Mouse (Mus musculus): Measurements from ENCODE around the gene Hk2. TPM values are rescaled to one million over a fixed set of nuclear protein-coding genes. Genes with fewer than 3 reads are reported as not detected.

The Hk2 gene
- total RNA-seq, 2 experiments from 2014 or later, result 88.2 to 125 TPM

DNA sequence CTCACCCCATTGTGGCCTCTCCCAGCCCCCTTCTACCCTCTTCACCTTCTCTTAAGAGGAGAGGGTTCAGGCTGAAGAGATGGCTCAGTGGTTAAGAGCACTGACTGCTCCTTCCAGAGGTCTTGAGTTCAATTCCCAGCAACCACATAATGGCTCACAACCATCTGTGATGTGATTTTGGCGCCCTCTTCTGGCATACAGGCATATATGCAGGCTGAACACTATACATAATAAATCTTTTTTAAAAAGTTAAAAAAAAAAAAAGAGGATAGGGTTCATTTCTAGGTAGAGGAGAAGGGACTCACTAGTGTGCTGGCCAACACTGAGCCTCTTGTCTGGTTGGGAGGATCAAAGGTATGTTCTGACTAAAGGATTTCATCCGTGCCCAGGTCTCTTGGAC, 24.2 kb downstream of the Hk2 start:
- DNase-seq, result no peak
- intact Hi-C loops (cut with DNase I; ENCODE audit: low total_unique reads), result no loop called here

DNA sequence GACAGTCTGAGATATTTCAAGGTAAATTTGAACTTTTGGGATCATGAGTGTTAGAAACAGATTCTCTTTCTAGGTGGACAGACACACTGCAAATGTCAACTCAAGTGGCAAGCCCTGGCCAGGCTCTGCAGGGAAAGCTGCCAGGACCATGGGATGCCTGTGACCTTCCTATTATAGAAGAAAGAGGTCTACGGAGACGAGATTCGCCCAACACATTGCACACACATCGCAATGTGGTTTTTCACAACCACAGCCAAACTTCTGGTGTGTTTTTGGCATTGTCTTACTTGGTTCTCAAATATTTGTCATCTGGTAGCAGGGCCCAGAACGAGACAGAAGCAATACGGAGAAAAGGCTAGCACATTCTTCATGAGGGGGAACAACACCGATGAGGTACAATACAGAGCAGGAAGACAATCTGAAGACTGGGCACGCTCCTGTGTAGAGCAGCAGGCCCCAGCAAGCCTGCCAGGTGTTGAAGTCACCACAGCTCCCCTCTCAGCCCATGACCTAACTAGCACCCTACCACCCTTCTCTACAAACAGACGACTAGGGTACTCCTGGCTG, 26.1 kb downstream of the Hk2 start:
- DNase-seq, result no peak
- intact Hi-C loops (cut with DNase I; ENCODE audit: low total_unique reads), result no loop called here

DNA sequence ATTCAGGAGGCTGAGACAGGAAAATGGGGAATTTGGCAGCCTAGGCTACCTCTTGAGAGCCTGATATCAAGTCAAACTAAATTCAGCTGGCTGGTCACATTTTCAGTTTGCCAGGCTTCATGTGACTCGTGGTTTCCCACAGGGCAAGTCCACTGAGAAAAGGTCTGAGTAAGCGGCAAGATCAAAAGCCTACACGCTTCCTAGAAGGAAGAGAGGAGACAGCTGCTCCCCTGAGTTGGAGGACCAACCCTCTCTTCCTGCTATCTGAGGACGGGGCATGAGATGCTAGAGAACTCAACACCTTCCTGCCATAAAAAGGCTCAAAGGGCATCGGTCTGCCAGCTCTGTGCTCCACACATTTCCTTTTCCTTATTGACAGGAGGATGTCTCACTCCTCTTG, 27.2 kb downstream of the Hk2 start:
- intact Hi-C loops (cut with DNase I; ENCODE audit: low total_unique reads), result no loop called here
- DNase-seq, result no peak

DNA sequence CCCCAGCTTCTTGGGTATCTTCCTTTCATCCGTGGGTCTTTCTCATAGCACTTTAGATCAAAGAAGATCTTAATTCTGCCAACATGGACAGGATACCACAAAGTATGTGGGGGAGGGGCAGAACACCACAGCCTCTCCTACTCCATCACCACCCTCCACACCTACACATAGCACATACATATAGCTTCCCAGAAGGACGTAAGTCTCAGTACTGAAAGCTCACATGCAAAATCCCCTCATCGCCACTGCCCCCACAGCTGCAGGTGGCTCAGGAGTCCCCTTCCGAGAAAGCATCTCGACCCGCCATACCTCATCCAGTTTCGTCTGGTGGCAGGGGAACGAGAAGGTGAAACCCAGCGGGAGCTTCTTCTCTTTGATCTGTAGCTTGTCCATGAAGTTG, 29.7 kb downstream of the Hk2 start:
- intact Hi-C loops (cut with DNase I; ENCODE audit: low total_unique reads), result no loop called here
- DNase-seq, result no peak

DNA sequence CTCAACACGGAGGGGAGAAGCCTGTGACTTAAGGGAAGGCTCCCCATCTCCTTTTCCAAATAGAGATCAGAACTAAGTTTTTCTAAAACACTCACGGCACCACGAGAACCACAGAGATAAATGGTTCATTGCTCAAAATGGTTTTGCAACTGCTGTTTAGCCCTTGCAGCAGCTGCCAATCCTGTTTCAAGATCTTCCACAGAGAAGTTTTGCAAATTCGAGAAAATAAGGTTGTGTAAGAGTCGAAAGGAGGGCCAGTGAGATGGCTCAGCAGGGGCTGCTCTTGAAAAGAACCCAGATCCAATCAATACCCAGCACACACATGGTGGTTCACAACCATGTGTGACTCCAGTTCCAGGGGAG, 32.8 kb downstream of the Hk2 start:
- no peak for DNase-seq

DNA sequence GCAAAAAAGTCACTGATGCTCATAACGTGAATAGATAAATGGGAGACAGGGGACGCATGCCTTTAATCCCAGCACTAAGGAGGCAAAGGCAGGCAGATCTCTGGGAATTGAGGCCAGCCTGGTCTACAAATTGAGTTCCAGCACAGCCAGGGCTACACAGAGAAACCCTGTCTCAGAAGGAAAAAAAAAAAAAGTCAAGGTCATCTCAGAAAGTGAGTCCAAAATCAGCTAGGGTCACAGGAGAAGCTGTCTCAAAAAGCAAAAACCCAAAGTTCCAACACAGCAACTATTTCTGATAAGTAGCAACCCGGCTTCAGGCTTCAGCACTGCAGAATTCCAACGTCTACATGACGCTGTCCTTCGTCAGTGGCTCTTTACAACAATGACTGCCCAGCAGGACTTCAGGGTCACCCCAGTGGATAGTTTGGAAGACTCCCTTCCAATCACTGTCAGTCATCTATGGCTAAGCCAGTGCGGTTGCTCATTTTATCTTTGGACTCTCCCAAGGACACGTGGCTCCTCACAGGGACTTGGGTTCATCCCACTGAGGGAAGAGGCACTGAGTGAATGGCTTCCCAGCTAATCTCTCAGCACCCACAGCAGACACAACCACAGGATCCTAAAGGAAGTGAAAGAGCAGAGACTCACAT, 33.3 kb downstream of the Hk2 start:
- intact Hi-C loops (cut with DNase I; ENCODE audit: low total_unique reads), result no loop called here

More for the DNA sequence above, 32.8 kb downstream of the Hk2 start:
- intact Hi-C loops (cut with DNase I; ENCODE audit: low total_unique reads), result no loop called here

DNA sequence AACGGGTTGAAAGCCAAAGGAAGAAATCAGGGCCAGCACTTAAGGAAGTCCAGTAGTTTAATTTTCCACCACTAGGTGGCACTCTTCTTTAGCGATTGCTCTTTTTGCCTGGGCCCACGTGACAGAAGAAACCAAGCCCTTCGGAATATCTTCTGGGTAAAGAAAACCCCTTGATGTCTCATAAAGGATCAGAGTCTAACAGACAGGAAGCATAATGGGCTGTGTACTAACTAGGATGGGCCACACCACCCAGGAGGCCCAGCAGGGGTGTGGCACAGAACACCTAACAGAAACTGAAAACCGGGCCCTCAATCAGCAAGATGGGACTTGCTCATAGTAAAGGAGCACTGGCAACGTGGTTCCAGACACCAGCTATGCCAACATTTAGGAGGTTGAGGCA, 34.0 kb downstream of the Hk2 start:
- intact Hi-C loops (cut with DNase I; ENCODE audit: low total_unique reads), result no loop called here

More for the DNA sequence above, 33.3 kb downstream of the Hk2 start:
- DNase-seq, result no peak

DNA sequence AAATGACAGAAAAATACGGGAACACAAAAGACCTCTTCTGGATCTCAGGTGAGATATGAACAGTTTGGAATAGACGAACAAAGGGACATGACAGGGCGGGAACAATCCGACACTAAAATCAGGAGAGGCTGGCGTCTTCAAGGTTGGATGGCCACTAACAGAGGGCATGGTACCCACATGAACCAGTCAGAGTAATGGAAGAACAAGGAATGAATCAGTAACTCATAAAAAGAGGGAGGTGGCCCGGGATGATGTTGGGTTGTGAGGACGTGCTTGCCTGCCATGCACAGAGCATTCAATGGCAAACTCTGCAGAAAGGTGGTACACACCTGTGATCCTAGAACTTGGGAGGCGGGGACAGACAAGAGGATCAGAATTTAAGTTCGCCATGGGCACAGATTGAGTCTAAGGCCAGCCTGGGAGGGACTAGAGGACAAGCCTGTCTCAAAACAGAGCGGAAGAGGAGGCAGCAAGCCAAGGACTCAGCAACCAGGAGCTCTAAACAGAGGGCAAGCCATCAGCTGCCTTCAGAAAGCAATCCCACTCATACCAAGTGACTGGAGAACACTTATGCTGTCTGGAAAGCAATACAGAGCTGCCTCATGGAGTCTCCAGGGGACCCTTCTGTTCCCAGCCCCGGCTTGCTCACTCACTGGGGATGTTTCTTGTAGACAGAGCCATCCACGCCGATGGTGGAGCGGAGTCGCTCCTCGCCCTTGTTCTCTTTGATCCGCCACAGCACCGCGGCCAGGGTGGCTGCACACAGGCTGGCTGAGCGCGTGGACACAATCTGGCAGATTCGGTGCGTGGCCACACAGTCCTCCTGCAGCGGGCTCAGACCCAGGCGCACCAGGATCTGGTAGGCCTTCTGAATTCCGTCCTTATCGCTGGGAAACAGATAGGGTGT, 36.4 kb downstream of the Hk2 start:
- intact Hi-C loops (cut with DNase I; ENCODE audit: low total_unique reads), result loop anchor here (5.0 to 10.0 kb wide), 2 partner anchors 154 to 227 kb away; no protein-coding TSS in a partner anchor
- DNase-seq, result no peak

More for the DNA sequence above, 34.0 kb downstream of the Hk2 start:
- peak; percentile 32 for DNase-seq

DNA sequence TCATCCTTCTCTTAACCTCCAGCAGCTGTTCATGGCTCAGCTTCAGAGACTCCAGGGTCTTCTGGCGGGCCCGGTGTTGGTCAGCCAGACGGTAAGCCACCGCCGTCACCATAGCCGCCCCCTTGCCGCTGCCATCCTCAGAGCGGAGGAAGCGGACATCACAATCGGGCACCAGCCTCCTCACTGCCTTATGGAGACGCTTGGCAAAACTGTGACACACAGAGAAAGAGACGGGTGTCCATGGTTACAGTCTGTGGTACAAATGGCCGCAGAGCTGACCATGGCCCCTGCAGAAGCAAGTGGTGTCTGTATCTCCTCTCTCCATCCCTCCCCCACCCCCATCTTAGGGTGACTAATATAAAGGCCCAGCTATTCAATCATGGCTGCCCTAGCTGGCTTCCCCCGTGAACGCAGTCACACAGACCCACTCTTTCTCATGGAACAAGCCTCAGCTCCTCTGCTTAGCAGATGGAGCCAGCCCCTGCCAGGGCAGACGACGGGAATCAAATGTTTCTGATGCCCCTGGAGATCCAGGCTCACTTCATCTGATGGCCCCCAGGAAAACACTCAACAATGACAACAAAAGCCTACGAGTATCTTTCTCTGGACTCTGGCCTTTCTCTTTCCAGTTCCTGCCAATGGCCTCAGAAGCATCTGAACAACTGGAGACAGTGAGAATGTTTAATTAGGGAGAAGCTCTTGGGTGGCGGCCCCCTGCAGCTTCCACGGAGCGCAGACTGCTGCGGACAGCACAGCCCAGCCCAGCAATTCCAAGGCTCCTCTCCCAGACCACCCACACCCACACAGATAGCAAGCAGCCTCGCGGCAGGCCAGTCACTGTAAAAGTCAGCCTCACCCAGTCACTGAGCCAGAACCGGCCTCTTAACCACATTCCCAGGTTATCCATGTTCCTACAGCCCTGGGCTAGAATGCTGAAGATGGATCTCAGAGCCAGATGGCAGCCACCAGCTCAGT, 37.3 kb downstream of the Hk2 start:
- intact Hi-C loops (cut with DNase I; ENCODE audit: low total_unique reads), result loop anchor here (5.0 to 10.0 kb wide), 2 partner anchors 155 to 228 kb away; no protein-coding TSS in a partner anchor
- no peak for DNase-seq

DNA sequence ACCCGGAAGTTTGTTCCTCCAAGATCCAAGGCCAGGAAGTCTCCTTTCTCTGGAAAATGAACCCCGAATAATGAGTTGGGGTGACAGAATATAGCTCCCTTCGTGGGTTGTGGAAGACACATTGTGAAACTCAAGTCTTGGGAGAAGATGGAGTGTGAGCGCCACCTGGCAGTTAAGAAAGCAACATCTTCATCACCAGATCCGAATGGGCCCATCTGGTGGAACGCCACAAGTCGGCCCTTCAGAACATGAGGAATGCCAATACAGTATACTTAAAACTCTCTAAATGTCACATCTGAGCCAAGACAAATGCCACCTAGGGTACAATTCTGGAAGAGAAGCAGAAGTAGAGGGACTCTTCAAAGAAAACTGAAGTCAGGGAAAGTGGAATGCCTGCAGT, 38.9 kb downstream of the Hk2 start:
- intact Hi-C loops (cut with DNase I; ENCODE audit: low total_unique reads), result loop anchor here (5.0 to 10.0 kb wide), 2 partner anchors 157 to 229 kb away; no protein-coding TSS in a partner anchor
- no peak for DNase-seq

DNA sequence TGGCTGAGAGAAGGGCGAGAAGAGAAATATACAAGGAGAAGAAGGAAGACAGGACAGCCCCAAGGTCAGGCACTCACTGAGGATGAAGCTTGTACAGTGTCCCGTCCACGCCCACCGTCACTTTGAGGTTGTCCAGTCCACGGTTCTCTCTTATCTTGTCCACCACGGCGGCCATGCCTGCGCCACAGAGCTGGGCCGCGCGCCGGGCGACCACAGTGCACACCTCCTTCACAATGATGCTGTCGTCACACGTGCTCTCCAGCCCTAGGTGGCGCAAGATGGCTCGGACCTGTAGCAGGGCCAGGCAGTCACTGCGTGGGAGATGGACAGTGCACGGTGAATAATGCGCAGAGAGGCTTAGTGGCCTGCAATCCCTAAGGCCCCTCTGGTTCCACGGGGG, 45.6 kb downstream of the Hk2 start:
- intact Hi-C loops (cut with DNase I; ENCODE audit: low total_unique reads), result no loop called here
- no peak for DNase-seq

DNA sequence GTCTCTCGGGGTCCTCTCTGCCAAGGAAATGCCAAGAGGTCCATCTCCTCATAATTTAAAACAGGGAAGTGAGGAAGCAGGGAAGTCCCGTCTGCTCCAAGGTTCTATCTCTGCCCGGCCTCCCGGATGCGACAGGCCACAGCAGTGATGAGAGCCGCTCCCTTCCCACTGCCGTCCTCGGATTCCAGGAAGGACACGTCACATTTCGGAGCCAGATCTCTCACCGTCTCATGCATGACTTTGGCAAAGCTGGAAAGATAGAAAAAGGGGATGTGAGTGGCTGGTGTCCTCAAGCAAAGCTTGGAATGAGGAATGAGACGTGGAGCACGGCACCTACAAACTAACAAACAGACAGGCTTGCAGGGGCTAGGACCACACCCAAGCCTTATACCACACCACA, 47.0 kb downstream of the Hk2 start:
- intact Hi-C loops (cut with DNase I; ENCODE audit: low total_unique reads), result no loop called here
- DNase-seq, result no peak

DNA sequence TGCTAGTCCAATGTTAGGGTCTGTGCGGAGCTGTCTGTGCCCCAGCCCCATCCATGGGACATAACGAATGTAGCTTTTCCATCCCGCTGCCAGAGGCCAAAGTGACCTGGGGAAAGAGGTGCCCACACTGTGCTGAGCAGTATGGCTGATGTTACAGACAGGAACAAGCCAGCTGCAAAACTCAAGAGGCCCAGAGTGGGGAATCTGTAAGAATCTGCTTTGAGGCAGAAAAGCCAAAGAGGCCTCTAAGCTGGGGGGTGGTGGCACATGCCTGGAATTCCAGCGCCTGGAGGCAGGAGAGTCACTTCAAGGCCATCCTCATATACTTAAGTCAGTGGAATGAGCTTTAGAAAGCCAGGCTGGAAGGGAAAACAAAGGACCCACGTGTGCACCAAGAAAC, 50.9 kb downstream of the Hk2 start:
- no peak for DNase-seq
- intact Hi-C loops (cut with DNase I; ENCODE audit: low total_unique reads), result no loop called here

DNA sequence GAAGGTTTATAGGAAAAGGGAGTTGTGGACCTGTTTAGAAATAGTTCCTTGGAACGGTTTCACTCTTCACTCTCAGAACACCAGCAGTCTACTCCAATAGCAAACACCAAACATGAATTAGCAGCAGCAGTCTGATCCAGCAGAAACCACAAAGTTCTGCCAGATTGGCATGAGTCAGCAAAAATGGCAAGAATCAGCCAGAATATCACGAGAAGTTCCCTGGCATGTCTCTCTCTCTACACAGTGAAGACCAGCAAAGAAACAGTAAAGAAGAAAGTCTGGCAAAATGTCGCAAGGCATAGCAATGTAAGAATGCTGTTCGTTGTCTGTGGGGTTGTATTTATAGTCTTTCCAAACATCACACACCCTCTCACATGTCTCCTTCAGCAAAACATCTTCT, 58.1 kb downstream of the Hk2 start:
- intact Hi-C loops (cut with DNase I; ENCODE audit: low total_unique reads), result no loop called here
- DNase-seq, result no peak

DNA sequence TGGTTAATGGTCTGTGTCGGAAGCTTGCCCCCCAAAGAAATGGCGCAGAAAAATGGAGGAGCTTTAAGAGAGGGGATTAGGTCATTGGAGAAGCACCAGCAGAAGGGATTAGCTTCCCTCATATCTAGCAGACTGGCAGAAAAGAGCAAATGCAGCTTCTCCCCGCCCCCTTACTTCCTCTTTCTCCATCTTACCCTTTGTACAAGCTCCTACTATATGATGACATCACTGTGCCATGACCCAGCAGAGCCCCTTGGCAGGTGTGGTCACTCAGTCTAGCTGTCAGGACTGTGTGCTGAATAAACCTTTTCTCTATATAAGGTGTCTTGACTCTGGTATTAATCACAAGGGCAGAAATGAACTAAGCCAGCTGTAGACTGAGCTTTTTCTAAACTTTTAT, 58.6 kb downstream of the Hk2 start:
- intact Hi-C loops (cut with DNase I; ENCODE audit: low total_unique reads), result no loop called here
- DNase-seq, result no peak

DNA sequence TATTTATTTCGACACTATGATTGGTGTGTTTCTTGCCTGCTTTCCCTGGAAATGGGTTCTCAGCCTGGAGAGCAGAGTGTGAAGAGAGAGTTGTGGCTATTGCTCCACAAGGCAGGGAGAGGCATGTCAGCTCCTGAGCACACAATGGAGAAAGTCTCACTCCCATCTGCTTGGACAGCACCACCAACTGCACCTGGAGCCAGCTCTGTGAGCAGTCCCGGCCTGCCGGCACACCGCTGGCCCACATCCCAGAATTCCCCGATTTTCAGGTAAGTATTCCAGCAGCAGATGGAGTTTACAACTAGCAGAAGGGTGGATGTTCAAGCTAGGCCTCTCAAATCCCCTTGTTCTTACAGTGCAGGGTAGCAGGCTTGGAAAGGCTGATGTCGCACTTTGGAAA, 59.0 kb downstream of the Hk2 start:
- intact Hi-C loops (cut with DNase I; ENCODE audit: low total_unique reads), result no loop called here
- DNase-seq, result no peak

DNA sequence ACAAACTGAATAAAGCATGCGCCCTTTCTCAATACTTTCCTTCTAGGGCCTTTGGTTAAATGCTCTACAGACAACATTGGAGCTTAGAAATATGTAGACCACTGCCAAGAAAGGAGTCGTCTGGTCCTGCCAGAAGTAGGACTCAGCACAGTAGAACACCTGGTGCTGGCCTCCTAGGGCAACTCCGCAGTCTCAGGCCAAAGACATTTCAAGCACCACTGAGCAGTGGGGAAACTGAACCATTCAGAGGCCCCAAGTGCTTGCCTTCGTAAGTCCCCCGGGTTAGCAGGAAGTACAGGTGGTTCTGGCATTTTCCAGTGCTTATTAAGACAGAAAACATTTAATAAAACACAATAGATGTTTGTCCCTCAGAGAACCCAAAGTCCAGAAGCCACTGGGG, 59.4 kb downstream of the Hk2 start:
- intact Hi-C loops (cut with DNase I; ENCODE audit: low total_unique reads), result no loop called here
- DNase-seq, result no peak

DNA sequence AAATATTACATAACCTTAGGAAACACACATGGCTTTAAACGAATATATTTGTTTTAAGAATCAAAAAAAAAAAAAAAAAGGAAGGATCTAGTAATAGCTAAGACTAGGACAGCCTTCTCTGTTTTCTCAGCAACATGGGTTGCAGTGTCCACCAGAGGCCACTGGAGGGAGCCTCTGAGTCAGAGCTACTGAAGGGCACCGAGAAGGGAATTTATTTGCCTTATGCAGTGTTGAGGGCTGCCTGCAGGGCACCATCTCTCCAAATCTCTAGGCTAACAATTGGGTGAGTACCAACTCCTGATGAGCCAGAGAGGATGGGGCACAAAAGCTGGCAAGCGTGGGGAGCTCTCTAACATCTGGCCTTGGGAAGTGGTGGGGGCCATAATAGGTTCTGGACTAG, 60.0 kb downstream of the Hk2 start:
- peak; percentile 67 for DNase-seq
- intact Hi-C loops (cut with DNase I; ENCODE audit: low total_unique reads), result no loop called here

DNA sequence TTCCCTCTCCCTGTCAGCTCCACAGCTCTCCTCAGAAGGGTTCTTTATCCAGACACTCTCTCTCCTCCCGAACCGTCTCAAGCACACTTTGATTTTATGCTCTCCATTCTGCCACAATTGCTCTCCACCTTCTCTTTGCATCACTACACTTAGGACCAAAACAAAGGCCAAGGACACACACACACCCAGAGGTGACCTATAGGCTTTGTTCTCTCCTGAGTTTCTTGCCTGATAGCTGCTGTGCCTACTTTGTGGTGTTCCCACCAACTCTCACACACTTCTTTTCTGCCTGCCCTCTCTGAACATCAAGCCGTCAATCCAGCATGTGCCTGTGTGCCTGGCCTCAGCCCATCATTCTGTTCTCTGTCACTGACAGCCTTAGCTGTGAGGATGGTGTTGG, 66.5 kb downstream of the Hk2 start:
- no peak for DNase-seq
- intact Hi-C loops (cut with DNase I; ENCODE audit: low total_unique reads), result loop anchor here (10.0 kb wide), 3 partner anchors 267 to 733 kb away; no protein-coding TSS in a partner anchor

Data from gastrocnemius, postnatal 14 days (tissue).